Mouse (Mus musculus) cerebral cortex, adult 2 months (tissue): ENCODE results near the gene Nexmif.

ENCODE experiments used
- WGBS: fragments of 180-500 bp; shearing (Covaris S2); methylation state at CpG from one replicate; pipeline ENCODE4 v1.1.7; 2018; 5-methylcytosine and 5-hydroxymethylcytosine counted together

Nexmif gene

DNA sequence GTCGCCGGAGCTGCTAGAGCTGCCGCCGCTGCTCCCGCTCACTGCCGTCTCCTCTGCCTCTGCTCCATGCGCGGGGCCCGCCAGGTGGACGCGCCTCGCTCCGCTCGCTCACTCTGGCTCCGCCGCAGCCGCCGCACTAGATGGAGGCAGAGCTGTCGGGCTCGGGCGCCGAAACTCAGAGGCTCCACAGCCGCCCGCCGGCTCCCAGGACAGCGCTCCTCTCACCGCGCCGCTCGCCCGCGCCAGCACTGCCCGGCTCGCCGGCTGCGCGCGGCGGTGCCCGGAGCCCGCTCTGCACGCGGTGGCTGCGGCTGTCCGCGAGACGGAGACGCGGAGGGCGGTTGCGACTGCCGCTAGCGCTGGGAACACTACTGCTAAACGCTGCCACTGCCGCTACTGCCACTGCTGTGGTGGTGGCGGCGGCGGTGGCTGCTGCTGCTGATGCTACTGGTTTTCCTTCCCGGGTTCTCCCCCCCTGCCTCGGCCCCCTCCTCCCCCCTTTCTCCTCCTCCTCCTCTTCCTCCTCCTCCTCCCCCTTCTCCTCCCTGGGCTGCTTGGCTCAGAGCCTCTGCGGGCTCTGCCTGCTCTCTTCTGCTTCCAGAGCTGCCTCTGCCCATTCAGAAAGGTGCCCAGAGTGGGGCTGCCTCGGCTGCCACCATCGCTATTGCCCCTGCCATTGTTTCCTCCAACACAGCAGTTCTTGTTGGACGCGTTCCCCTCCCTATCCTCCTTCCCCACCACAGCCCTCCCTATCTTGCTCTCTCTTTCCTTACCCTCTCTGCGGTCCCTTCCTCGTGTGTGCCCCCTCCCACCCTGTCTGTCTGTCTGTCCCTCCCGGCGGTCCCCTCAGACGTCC is at the start of gene Nexmif:
TSS of gene Nexmif (minus strand) at position 450 of the 856 bp plus-strand sequence.
- 2% methylated on average over 68 of the region's 70 CpGs for WGBS

DNA sequence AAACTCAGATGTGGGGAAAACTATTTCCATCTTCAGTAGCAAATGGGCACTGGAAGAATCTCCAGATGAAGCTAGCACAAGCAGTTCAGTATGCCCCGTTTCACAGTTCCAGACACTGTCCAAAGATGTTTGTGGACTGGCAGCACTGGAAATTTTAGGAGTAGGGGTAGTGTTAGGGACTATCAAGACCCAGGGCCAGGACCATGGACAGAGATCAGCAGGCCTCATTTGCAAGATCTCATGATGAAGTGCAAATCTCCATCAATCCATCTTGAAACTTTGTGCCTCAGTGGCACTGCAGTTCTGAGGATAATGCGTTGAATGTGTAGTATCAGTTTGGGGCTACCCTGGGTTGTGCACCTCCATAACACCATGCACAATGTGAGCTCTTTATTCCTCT is 7.7 kb upstream of the Nexmif start:
- 90% methylated on average over 2 of the region's 2 CpGs for WGBS

DNA sequence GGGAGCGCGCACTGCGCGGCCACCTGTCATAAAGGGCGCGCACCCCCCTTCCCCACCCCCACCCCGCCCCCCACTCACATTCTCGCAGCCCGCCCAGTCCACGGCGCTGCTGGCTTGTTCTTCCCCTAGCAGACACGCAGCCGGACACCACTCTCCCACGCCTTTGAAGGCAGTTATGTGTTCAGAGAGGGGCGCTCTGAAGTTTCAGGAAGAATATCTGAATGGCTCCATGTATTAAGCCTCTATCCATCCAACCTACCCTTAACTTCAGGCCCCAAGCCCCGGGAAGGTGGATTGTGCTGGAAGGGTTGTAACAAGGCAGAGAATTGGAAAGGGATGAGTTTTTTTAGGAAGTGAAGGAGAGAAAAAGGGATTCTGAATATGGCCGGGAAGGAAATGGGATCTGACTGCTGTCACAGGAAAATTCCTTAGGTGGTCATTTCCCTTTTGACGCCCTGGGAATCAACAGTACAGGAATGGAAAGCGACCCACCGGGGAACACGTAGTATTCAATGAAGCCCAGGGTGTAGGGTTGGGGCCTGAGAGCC is 681 bp upstream of the Nexmif start:
- WGBS = 4% methylated on average over 13 of the region's 21 CpGs

DNA sequence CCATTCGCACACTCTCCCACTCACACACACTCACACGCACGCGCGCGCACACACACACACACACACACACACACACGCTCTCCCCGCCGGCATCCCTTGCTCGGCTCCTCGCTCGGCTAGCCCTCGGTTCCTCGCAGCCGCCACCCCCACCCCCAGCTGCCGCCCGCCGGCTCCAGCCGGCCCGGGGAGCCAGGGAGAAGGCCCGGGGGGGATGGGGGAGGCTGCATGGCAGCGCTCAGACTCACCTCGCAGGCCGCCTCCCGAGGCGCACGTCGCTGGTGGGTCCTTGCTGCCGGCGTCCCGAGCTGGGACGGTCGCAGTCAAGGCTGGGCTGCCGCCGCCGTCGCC is 623 bp downstream of the Nexmif start:
- WGBS = 13% methylated on average over 16 of the region's 37 CpGs

DNA sequence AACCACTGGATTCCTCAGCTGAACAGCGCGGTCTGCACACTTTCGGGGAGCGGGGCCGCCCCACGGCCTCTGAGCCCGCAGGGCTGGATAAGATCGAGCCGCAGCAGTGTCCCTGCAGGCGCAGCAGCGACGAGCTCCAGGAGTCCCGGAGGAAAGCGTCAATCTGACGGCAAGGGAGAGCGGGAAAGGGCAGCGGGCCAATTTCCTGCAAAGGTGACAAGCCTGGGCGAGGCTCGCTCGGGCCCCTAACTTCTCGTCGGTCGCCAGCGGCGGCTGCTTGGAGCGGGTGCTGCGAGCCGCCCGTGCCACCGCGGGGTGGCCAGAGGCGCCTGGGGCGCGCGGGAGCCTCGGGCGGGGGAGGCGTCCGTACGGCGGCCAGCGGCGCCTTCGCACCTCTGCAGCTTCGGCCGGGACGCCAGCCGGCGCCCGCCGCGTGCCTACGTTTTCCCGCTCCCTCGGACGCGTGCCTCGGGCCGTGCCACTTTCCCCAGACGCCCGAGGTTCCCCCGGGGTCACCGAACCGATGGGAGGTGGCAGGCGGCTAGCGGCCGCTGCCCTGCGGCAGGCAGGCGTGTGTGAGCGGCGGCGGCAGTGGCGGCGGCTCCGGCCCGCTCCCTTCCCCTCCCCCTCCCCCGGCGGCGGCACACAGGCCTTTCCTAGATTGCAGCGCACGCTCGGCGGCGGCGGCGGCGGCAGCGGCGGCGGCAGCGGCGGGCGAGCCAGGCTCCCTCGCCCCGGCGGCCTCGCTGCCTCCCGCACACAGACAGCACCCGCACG is 1.2 kb downstream of the Nexmif start:
- 3% methylated on average over 50 of the region's 100 CpGs for WGBS

DNA sequence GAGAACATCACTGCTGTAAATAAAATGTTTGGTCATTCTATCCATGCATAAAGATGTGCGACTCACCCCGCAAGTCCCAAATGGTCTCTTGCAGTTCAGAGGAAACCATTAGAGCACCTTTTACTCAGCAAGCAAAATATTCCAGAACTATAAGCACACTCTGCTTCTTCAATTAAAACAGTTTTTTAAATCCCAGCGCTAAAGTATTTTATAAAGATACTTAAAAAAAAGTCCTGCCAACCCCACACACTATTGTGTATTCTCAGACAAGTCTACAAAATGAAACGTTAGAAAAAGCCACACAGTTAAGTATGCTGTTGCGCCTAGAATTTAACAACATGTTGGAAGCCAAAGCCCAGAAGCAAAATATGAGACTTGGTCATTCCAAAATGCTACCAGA is 1.9 kb downstream of the Nexmif start:
- WGBS = 41% methylated on average over 5 of the region's 5 CpGs

DNA sequence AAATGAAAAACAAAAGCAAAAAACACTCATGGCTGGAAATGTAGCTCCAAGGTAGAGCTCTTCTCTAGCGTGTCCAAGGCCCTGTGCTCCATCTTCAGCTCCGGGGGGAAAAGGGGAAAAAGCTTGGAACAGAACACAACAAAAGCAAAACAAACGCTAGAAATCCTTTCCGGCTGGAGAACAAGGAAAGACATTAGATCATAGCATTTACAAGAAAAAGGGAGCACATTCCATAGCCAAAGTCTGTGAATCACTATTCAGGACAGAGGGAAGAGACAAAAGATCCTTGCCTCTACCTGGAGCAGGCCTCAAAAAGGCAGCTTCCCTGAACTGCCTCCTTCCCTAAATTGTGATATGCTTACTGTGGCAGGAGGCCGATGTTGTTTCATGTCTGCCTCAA is 4.4 kb downstream of the Nexmif start:
- WGBS = 79% methylated on average over 5 of the region's 5 CpGs

DNA sequence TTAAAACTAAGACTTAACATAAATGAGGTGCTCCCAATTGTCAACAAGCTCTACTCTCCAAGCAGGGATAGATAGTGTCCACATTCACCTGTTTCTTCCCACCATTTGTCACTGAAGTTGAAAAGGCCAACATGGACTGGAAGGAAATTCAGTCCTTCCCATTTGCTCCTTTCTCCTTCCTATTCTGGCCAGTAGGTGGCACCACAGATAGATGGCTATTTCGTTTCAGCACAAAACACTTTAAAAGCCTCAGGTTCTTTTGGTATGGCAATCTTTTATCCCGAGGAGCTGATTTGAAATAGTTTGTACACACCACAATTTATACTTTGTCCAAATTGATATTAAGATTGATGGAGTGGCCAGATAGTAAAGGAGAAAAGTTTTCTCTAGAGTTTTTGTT is 21.7 kb downstream of the Nexmif start:
- 7% methylated on average over 2 of the region's 2 CpGs for WGBS

DNA sequence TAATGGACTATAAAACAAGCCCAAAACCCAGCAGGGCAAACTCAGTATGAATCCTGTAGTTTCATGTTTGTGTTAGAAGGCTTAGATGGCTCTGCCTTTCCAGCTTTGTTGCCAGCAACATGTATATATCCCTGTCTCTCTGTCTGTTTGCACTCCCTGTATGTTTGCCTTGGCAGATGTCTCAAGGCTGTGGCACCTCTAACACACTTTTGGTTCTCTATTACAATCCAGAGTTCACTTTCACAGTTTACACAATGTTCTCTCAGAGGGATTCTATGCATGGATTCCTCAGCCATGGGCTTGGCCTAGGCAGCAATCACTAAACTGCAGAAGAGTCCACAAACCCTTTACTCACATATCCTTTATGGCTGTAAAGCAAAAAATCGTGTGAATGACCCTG is 50.9 kb downstream of the Nexmif start:
- 56% methylated on average over 1 of the region's 1 CpGs for WGBS

DNA sequence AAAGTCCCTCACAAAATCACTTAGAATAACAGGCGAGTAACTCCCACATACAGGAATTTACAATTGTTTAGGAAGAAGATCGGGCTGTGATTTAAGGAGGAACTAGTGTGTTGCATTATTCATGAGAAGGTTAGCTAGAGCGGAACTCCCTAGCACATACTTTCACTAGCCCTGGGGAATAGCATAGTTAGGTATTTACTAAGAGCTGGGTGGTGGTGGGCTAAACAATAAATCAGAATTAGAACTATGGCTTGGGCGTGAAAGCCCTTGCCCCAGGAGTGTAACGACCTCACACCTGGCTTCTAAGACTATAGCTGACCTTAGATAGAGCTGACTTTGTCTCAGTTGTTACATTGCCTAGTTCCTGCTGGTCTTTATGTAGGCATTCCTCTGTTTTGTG is 85.7 kb downstream of the Nexmif start:
- 69% methylated on average over 5 of the region's 5 CpGs for WGBS

DNA sequence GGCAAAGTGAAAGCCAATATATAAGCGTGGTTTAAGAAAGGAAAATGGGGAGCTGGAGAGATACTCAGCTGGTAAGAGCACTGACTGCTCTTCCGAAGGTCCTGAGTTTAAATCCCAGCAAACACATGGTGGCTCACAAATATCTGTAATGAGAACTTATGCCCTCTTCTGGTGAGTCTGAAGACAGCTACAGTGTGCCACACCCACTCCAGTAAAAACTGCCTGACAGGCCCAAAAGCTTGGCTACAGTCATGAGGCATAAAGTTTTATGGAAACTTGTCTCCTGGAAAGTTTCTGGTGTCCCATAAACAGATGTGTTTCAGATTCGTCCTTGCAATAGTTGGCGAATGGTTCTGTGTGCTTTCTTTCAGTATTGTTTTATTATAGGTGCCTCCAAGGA is 86.4 kb downstream of the Nexmif start:
- 77% methylated on average over 4 of the region's 4 CpGs for WGBS

DNA sequence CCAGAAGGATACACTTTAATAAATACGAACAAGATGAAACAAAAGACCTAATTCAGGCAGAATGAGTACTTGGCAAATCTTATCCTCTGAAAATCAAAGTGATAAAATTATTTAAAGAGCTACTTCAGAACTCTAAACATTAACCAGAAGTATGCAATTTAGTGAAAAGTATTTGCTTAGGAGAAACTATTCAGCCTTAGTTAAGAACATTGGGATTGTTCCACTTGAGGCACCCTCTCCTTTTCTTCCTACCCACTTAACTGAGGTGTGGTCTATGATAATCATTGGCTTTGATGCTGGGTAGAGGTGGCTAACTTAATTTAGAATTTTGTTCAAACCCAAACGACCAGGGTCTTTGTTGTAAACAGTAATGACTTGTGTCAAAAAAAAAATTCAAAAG is 146.1 kb downstream of the Nexmif start:
- WGBS = 65% methylated on average over 2 of the region's 2 CpGs

DNA sequence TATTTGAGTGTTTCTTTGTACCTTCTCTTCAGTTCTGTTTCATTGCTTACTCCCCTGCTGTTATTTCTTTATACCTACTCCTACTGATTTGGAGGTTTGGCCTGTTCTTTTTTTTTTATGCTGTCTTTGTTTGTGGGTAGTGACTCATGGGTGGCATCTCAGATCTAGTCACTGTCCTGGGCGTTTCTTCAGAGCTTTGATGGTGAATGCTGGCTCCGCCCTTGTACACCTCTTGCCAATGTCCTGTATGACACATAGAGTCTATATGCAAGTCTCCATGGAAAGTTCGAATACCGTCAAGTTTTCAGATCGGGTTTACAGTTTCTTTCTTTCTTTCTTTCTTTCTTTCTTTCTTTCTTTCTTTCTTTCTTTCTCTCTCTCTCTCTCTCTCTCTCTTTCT is 167.1 kb downstream of the Nexmif start:
- 77% methylated on average over 5 of the region's 5 CpGs for WGBS

DNA sequence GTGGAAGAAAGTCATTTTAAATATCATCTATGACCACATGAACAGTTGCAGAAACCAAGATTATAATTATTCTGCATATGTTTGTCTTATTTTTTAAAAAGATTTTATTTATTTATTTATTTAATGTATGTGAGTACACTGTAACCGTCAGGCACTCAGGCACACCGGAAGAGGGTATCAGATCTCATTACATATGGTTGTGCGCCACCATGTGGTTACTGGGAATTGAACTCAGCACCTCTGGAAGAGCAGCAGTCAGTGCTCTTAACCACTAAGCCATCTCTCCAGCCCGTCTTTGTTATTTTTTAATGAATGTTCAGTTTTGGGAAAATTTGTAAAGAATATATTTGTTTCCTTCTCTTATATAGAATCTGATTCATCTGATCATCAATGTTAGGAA is 168.2 kb downstream of the Nexmif start:
- WGBS = 37% methylated on average over 4 of the region's 4 CpGs
